Mouse (Mus musculus): ENCODE data around the gene Syt2.

- TF ChIP-seq POLR2A (IDR thresholded peaks at IDR 0.05; ENCODE audit: extremely low read depth, insufficient read depth, low read length), result no peak
- no peak for TF ChIP-seq CTCF (IDR thresholded peaks at IDR 0.05; ENCODE audit: extremely low read depth, insufficient read depth, low read length)
Observed at GRCm38 (mm10) chr1:134671234-134672070, 25.0 kb downstream of the Syt2 start.

Measured in cortical plate, adult 2 months (tissue).